In the genomic region with DNA sequence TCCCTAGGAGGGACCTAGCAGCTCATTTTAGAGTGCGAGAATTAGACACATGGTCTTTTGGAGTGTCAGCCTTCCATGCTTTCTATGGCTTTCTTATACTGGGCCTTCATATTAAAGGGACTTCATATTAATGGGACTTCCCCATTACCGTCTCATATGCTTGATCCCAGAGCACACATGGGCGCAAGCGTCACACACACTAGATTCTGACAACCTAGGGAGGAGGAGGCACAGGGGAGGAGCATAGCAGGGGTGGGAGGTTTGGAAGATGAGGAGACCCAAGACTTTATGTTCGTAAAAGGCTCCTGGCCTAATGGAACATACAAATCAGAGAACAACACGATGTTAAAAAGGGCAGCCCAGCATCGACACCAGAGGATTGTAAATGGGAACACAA, we compare ENCODE assay signal across 18 mouse cellular contexts. TPM values are rescaled to one million over a fixed set of nuclear protein-coding genes. Genes with fewer than 3 reads are reported as not detected.
A peak's percentile ranks its signal among the peaks of the same experiment; 100 is the strongest.
DNase-seq lines count a peak whose midpoint lies in the region; ATAC-seq and TF ChIP-seq lines count a peak whose summit lies in the region.
"Had no signal": no experiment of that assay in that cellular context is flagged by ENCODE, and none has a peak within 500 bp of the region (broad histone marks: within the 10 kb centered on the region; RNA-seq: fewer than 3 reads in every experiment).

No protein-coding gene starts in this region.

- no peaks in the 10 kb centered on the region for H3K27me3 ChIP-seq in limb, embryonic 14.5 days (ENCODE audit: control insufficient read depth, insufficient read depth, low read length)
- H3K27me3 ChIP-seq in limb, embryonic 10.5 days (ENCODE audit: low read depth, poor library complexity, severe bottlenecking) = no peaks in the 10 kb centered on the region
- H3K27me3 ChIP-seq in forebrain, embryonic 16.5 days (replicated peaks; ENCODE audit: control insufficient read depth, insufficient read depth, low read length) = no peaks in the 10 kb centered on the region
- H3K27me3 ChIP-seq in intestine, embryonic 16.5 days (replicated peaks; ENCODE audit: control insufficient read depth, insufficient read depth, low read length) = no peaks in the 10 kb centered on the region
- no peaks in the 10 kb centered on the region for H3K27me3 ChIP-seq in small intestine, adult 2 months (ENCODE audit: control insufficient read depth, insufficient read depth, low read length)
- H3K27me3 ChIP-seq: heart, embryonic 15.5 days; liver, embryonic 15.5 days had no signal

- H3K9ac ChIP-seq in limb, embryonic 14.5 days (ENCODE audit: low read depth, low read length, severe bottlenecking) = no peak overlapping the region
- no peak overlapping the region for H3K9ac ChIP-seq in forebrain, embryonic 16.5 days (replicated peaks; ENCODE audit: low read depth, low read length)
- no peak overlapping the region for H3K9ac ChIP-seq in intestine, embryonic 16.5 days (ENCODE audit: low read depth, low read length)
- H3K9ac ChIP-seq: heart, embryonic 15.5 days; liver, embryonic 15.5 days had no signal

- peaks cover 25% of the 10 kb centered on the region for H3K4me1 ChIP-seq in limb, embryonic 14.5 days (ENCODE audit: control insufficient read depth, insufficient read depth, low read length)
- peaks cover 14% of the 10 kb centered on the region for H3K4me1 ChIP-seq in limb, embryonic 10.5 days
- H3K4me1 ChIP-seq in forebrain, embryonic 16.5 days (replicated peaks; ENCODE audit: control insufficient read depth, insufficient read depth, low read length) = peaks cover 25% of the 10 kb centered on the region
- H3K4me1 ChIP-seq in intestine, embryonic 16.5 days (ENCODE audit: control insufficient read depth, insufficient read depth, low read length) = peaks cover 13% of the 10 kb centered on the region; the same call in 1 of the 2 replicates
- H3K4me1 ChIP-seq in small intestine, adult 2 months (ENCODE audit: control insufficient read depth, insufficient read depth, insufficient read length, low read length) = no peaks in the 10 kb centered on the region

- WGBS in limb, embryonic 14.5 days = 67% methylated on average over 7 of the region's 7 CpGs
- 74% methylated on average over 7 of the region's 7 CpGs for WGBS in limb, embryonic 10.5 days
- 74% methylated on average over 7 of the region's 7 CpGs for WGBS in forebrain, embryonic 16.5 days
- WGBS in intestine, embryonic 16.5 days = 71% methylated on average over 7 of the region's 7 CpGs
- WGBS in small intestine, adult 2 months = 73% methylated on average over 7 of the region's 7 CpGs

- no peak overlapping the region for H3K27ac ChIP-seq in limb, embryonic 14.5 days (replicated peaks; ENCODE audit: low read depth, low read length)
- no peak overlapping the region for H3K27ac ChIP-seq in limb, embryonic 10.5 days
- H3K27ac ChIP-seq in forebrain, embryonic 16.5 days (ENCODE audit: low read length) = peak overlapping the region; percentile 12
- peak overlapping the region; percentile 10; the same call in 1 of the 2 replicates for H3K27ac ChIP-seq in intestine, embryonic 16.5 days (ENCODE audit: low read length)
- peak overlapping the region; percentile 0; the same call in 1 of the 2 replicates for H3K27ac ChIP-seq in small intestine, adult 2 months (ENCODE audit: insufficient read depth, low read depth, low read length)
- H3K27ac ChIP-seq: heart, embryonic 15.5 days; liver, embryonic 15.5 days had no signal

- no peaks in the 10 kb centered on the region for H3K9me3 ChIP-seq in limb, embryonic 14.5 days (ENCODE audit: control insufficient read depth, low read length)
- H3K9me3 ChIP-seq in limb, embryonic 10.5 days (replicated peaks) = no peaks in the 10 kb centered on the region
- H3K9me3 ChIP-seq in forebrain, embryonic 16.5 days (ENCODE audit: control insufficient read depth, low read length) = no peaks in the 10 kb centered on the region
- H3K9me3 ChIP-seq in intestine, embryonic 16.5 days (ENCODE audit: control insufficient read depth, low read length) = no peaks in the 10 kb centered on the region
- H3K9me3 ChIP-seq: heart, embryonic 15.5 days; liver, embryonic 15.5 days had no signal

- H3K4me2 ChIP-seq in limb, embryonic 14.5 days (replicated peaks; ENCODE audit: low read depth, low read length, severe bottlenecking) = no peak overlapping the region
- no peak overlapping the region for H3K4me2 ChIP-seq in forebrain, embryonic 16.5 days (ENCODE audit: low read length)
- H3K4me2 ChIP-seq in intestine, embryonic 16.5 days (ENCODE audit: low read depth, low read length) = no peak overlapping the region
- H3K4me2 ChIP-seq: heart, embryonic 15.5 days; liver, embryonic 15.5 days had no signal

- H3K4me3 ChIP-seq in limb, embryonic 14.5 days (replicated peaks; ENCODE audit: low read length) = no peak overlapping the region
- no peak overlapping the region for H3K4me3 ChIP-seq in limb, embryonic 10.5 days
- no peak overlapping the region for H3K4me3 ChIP-seq in forebrain, embryonic 16.5 days (replicated peaks; ENCODE audit: low read length)
- no peak overlapping the region for H3K4me3 ChIP-seq in intestine, embryonic 16.5 days (ENCODE audit: low read length)
- no peak overlapping the region for H3K4me3 ChIP-seq in small intestine, adult 2 months (ENCODE audit: low read depth, low read length)
- H3K4me3 ChIP-seq: heart, embryonic 15.5 days; liver, embryonic 15.5 days had no signal

- H3K36me3 ChIP-seq in limb, embryonic 14.5 days (ENCODE audit: control insufficient read depth, insufficient read depth, low read length) = no peaks in the 10 kb centered on the region; the same call in 1 of the 2 replicates
- peaks cover 42% of the 10 kb centered on the region for H3K36me3 ChIP-seq in limb, embryonic 10.5 days
- no peaks in the 10 kb centered on the region for H3K36me3 ChIP-seq in forebrain, embryonic 16.5 days (ENCODE audit: control insufficient read depth, insufficient read depth)
- H3K36me3 ChIP-seq in intestine, embryonic 16.5 days (ENCODE audit: control insufficient read depth, insufficient read depth, low read length) = no peaks in the 10 kb centered on the region
- no peaks in the 10 kb centered on the region for H3K36me3 ChIP-seq in small intestine, adult 2 months (ENCODE audit: control insufficient read depth, insufficient read depth, low read length)
- H3K36me3 ChIP-seq: heart, embryonic 15.5 days; liver, embryonic 15.5 days had no signal

- ATAC-seq in limb, embryonic 14.5 days (ENCODE audit: low FRiP score, low read depth) = 0 out of 2 replicates have a peak, but pooled peaks have one; percentile 8
- ATAC-seq in forebrain, embryonic 16.5 days = peak; percentile 18; the same call in 1 of the 2 replicates
- no peak for ATAC-seq in intestine, embryonic 16.5 days

- DNase-seq in limb, embryonic 14.5 days (ENCODE audit: low spot score) = no peak
- DNase-seq in limb, embryonic 10.5 days (ENCODE audit: low spot score) = no peak
- DNase-seq in left cerebral cortex, postnatal 25 days (ENCODE audit: low spot score in 2 of 2) = no peak
- no peak for DNase-seq in adrenal gland, postnatal 4 days (ENCODE audit: low spot score in 2 of 2)
- no peak for DNase-seq in frontal cortex, postnatal 10 days (ENCODE audit: low spot score in 2 of 2)
- DNase-seq: kidney, adult 18-20 months; lung, postnatal 4 days had no signal

- no peak for TF ChIP-seq CTCF in small intestine, adult 2 months (IDR thresholded peaks at IDR 0.05; ENCODE audit: extremely low read depth, insufficient read length, insufficient replicate concordance, low read depth, low read length)

- intact Hi-C loops in left cerebral cortex, postnatal 25 days (cut with DNase I) = no loop called here

- no peak for TF ChIP-seq POLR2A in limb, embryonic 14.5 days (IDR thresholded peaks at IDR 0.05; ENCODE audit: borderline replicate concordance, extremely low read depth, insufficient read depth, insufficient read length)
- TF ChIP-seq POLR2A in small intestine, adult 2 months (IDR thresholded peaks at IDR 0.05; ENCODE audit: low read depth, low read length) = no peak

RNA-seq across cellular contexts. Expression of a gene that starts 23.4 kb away (rescaled TPM):
- polyA plus RNA-seq in limb, embryonic 14.5 days (2012; rRNA removed) = 44.7 and 51.8 TPM in 2 replicates
- 61.5 and 78.9 TPM in 2 replicates for polyA plus RNA-seq in limb, embryonic 14.5 days (2014; fragmentation: Nextera tagmentation; extraction: Ambion mirVana)
- polyA plus RNA-seq in limb, embryonic 10.5 days (2016; fragmentation: Nextera tagmentation; extraction: Ambion mirVana) = 47.0 and 53.5 TPM in 2 replicates
- 64.7 and 65.5 TPM in 2 replicates for polyA plus RNA-seq in forebrain, embryonic 16.5 days (2015; fragmentation: Nextera tagmentation; extraction: Ambion mirVana)
- 20.9 and 22.2 TPM in 2 replicates for polyA plus RNA-seq in intestine, embryonic 16.5 days (2015; fragmentation: Nextera tagmentation; extraction: Ambion mirVana)
- polyA plus RNA-seq in small intestine, adult 2 months (2012; rRNA removed) = 34.0 and 37.6 TPM in 2 replicates
- 10 to 100 TPM; 28.1 to 32.3 TPM for total RNA-seq in left cerebral cortex, postnatal 25 days (2021)
- 10 to 100 TPM; 13.0 to 16.6 TPM for total RNA-seq in adrenal gland, postnatal 4 days (2021)

RNA-seq across cellular contexts. Expression of a gene that starts 38.7 kb away (rescaled TPM):
- not detected in 2 replicates for polyA plus RNA-seq in limb, embryonic 14.5 days (2012; rRNA removed)
- polyA plus RNA-seq in limb, embryonic 14.5 days (2014; fragmentation: Nextera tagmentation; extraction: Ambion mirVana) = not detected in 2 replicates
- polyA plus RNA-seq in limb, embryonic 10.5 days (2016; fragmentation: Nextera tagmentation; extraction: Ambion mirVana) = not detected in 2 replicates
- polyA plus RNA-seq in forebrain, embryonic 16.5 days (2015; fragmentation: Nextera tagmentation; extraction: Ambion mirVana) = not detected in 2 replicates
- polyA plus RNA-seq in intestine, embryonic 16.5 days (2015; fragmentation: Nextera tagmentation; extraction: Ambion mirVana) = not detected in 2 replicates
- not detected in 2 replicates for polyA plus RNA-seq in small intestine, adult 2 months (2012; rRNA removed)
- total RNA-seq in left cerebral cortex, postnatal 25 days (2021) = not detected
- total RNA-seq in adrenal gland, postnatal 4 days (2021) = not detected
- total RNA-seq: gastrocnemius, postnatal 10 days; layer of hippocampus, adult 8-10 months; left cerebral cortex, postnatal 36 days had no signal
- polyA plus RNA-seq: brain, embryonic 14.5 days; cerebellum, adult 2 months; heart, embryonic 15.5 days; liver, embryonic 15.5 days; urinary bladder, adult 2 months had no signal

Comparison
In these comparisons a context has a peak if more than half of its experiments do, and no peak if none do; other contexts are left out.
1. H3K27ac ChIP-seq: peak in forebrain, embryonic 16.5 days (single experiment), intestine, embryonic 16.5 days (single experiment) and small intestine, adult 2 months (single experiment); none in limb, embryonic 14.5 days (single experiment) and limb, embryonic 10.5 days (single experiment).